Mouse (Mus musculus) layer of hippocampus, adult 9-10 months (tissue): ENCODE results near the gene Gm281.
"Not testable (repeated sequence)": the region's sequence is repeated elsewhere in the genome, so short reads cannot be mapped to it uniquely, and the experiment has no call there.

ENCODE experiments used
- DNase-seq: peaks from one replicate; pipeline ENCODE4 v3.0.0; 2022; ENCODE audit warnings: low spot score

Gene Gm281

DNA sequence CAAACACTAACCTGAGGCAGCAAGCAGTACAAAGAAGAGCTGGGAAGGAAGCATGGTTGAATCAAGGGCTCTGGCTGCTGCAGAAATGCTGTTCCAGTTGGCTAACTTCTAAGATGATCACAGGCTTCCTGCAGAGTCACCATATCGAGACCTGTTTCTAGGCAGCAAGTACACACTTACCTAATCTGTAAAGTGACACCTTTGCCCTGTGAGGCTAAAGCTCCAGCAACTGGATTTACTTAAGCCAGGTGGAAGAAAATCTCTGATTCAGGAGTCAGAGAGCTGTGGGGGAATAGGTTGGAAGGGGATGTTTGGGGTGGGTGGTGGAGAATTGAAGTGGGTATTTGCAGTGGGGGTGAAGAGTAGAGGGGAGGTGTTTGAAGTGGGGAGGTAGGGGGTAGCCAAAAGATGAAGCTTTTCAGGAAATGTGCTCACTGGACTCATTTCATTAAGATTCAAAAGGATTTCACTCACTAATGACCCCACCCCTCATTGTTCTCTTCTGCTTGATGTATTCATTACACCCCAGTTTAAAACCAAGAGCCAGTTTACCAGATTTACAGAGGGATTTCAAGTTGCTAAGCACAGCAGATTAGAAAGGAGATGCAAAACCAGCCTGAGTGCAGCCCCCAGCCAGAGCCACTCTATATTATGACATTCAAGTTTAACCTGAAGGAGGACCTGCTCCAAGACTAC, at the start of gene Gm281:
Gm281 (minus strand) TSS at position 92 of the 696 bp plus-strand sequence.
- no peak for DNase-seq

DNA sequence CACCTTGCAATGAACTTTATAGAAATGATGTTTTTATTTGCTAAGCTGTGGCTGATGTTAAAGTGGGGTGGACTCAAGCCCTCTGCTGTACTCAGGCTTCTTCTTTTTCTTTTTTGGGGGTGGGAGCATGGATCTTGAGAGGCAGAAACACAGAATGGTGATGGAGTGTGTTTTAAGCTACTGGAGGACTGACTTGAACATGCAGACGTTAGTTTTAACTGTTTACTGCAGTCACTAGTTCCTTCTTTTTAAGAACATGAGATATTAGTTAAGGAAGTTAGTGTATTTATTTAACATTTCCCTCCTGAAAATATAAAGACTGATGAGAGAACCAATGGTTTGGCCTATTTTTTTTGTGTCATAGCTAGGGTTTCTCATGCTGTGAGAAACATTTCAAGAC, 49.2 kb upstream of the Gm281 start:
- DNase-seq, result no peak

DNA sequence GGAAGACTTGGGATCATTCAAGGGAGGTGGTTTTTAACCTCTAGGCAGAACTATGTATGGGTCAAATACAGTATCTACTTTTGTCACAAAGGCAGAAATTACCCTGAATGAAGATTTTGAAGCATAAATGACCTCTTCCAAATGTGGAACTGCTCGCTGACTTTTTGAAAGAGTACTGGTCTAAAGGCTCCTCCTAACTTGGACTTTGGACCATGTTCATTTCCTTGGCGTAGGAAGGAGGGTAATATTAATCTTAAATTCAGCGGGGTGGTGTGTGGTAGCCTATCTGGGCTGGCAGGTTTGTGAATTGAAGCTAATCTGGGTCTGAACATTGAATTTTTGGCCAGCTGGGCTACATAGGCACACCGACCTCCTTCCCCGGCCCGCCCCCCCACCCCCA, 48.2 kb upstream of the Gm281 start:
- no peak for DNase-seq

DNA sequence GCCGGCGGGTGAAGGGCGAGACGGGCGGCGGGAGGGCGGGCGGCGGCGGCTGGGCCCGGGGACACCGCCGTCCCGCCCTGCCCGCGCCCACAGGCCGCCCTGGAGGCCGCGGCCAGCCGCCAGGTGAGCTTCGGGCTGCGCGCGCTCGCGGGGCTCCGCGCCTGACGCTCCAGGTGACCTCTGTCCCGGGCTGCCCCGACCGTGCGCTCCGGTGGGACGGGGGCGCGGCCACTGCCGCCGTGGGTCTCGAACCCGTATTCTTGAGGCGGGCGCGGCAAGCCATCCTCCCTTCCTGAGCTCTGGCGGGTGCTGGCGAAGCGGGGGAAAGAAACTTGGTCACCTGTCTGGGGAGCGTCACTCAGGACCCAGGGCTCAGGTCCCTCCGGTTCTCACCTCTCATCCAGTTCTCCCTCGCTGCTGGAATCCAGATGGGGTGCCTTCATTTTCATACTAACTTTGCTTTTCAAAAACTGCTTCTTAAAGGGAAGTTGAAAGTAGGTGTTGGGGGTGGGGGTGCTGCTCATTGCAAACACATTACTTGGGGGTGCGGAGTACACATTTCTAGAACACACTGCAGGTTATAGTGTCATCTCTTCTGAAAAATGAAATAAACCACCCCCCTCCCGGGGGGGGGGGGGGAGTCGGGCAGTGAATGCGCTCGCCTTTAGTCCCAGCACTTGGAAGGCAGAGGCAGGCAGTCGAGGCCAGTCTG, 47.3 kb upstream of the Gm281 start, which contains the start of the genes Atxn7 and Thoc7:
Atxn7 (plus strand) TSS at position 40 of the 712 bp plus-strand sequence.
Thoc7 (minus strand) TSS at position 452 of the 712 bp plus-strand sequence.
- DNase-seq, result no peak

DNA sequence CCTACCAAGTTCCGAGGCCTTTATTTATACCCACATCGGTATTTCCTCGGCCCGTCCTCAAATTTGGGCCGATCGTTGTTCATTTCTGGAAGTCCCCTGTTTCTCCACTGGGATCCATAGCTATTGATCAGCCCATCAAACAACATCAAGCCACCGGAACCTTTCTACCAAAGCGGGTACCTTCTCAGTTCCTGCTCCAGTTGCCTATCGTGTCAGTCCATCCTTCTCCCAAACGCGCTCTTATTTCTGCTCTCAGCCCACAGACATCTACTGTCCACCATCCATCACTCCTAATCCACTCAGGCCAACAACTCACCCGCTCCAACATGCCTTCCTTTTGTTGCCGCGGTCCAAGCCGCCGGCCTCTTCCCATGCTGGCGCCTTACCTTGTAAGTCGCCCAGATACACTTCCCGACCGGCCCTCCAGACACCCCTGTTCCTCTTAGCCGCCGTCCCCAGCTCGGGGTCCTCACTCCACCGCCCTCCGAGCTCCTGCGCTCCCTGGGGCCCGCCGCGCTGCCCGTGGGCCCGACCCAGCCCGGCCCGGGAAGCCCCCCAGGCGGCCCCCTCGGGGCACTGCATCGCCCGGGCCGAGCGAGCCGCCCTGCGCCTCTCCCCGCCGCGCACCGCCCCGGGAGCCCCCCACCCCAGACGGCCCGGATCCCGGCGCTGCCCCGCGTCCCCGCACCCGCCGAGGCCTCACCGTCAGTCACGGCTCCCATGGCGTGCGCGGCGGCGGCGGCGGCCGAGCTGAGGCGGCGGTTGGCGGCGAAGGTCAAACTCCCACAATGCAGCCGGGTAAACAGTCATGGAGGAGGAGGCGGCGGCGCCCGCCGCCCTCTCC, 46.4 kb upstream of the Gm281 start:
- no peak for DNase-seq

DNA sequence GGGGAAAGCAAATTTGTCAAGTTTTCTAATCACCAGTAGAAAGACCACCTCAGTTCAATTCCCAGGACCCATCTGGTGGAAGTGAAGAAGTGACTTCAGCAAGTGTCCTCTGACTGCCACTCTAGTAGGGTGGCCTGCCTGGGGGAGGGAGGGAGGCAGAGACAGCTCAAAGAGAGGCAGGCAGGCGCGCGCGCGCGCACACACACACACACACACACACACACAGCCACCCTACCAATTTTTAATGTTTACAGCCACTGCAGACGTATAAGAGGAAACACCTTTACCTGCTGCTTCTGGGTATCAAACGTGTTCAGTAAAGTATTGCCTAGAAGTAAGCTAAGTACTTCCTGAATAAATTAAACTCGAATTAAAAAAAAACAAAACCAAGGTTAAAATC, 45.8 kb upstream of the Gm281 start:
- DNase-seq, result no peak

DNA sequence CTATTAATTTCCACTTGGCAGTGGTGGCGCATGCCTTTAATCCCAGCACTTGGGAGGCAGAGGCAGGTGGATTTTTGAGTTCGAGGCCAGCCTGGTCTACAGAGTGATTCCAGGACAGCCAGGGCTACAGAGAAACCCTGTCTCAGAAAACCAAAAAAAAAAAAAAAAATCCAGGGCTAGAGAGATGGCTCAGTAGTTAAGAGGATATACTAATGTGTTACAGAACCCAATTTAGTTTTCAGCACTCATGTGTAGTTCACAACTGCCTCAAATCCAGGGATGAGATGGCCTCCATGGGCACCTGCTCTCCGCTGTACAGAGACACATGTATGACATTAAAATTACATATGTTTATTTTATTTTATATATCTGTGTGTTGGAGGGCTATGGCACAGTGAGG, 37.9 kb upstream of the Gm281 start:
- DNase-seq, result not testable (repeated sequence)

DNA sequence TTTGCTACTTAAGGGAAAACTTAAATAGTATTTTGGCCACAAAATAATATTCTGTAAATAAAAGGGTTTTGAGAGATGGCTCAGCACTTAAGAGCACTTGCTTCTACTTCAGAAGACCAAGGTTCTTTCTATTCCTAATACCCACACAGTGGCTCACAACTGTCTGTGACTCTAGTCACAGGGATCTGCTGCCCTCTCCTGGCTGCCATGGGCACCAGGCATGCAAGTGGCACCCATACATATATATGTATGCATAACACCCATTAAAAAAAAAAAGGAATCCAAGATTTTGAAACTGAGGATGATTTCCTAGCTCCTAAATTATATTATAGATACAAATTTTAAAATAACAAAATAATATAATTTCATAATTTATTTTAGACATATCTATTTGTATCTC, 36.1 kb upstream of the Gm281 start:
- DNase-seq, result no peak

DNA sequence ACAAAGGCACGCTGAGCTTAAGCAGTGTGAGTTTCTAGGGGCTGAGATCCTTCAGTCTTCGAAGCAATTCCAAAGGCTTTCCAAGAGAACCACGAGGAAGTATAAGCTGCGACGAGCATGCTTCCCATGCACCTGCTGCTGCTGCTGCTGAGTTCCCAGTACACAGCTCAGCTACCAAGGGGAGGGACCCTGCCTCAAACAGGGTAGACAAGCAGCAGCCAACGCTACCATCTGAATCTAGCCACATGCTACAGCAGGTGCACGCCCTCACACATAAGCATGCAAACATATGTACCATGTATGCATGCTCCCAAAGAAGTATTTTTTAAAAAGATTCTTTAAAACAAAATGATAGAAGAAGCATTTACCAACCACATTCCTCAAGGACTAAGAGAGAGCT, 34.1 kb upstream of the Gm281 start:
- DNase-seq, result no peak

DNA sequence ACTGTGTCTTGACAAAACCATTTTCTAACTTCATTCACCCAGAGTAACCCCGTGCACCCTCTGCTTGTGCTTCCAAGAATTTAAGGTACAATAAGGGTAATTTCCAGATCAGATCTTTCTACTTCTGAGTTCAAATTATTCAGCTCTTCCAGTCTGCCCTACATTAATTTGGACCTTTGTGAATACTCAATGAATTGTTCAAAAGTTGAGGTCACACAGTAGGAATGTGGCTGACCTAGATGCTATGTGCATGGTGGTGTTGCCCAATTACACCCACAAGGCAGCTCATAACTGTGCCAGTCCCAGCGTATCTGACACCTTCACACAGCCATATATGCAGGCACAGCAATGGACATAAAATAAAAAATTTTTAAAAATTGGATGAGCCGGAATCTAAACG, 30.4 kb upstream of the Gm281 start:
- DNase-seq, result no peak

DNA sequence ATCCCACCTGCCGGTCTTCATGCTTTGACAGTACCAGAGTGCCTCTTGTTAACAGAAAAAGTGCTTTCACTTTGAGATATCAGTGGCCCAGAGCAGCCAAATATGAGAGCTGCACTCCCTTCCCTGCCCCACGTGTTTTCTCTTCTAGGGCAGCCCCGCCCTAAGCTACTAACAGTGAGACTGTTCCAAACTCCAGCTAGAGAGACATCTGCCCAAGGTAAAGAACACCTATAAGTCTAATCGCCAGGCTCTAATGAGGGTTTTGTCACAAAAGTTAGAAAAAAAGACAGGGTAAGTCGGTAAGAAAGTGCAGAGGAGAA, 19.7 kb upstream of the Gm281 start:
- no peak for DNase-seq

DNA sequence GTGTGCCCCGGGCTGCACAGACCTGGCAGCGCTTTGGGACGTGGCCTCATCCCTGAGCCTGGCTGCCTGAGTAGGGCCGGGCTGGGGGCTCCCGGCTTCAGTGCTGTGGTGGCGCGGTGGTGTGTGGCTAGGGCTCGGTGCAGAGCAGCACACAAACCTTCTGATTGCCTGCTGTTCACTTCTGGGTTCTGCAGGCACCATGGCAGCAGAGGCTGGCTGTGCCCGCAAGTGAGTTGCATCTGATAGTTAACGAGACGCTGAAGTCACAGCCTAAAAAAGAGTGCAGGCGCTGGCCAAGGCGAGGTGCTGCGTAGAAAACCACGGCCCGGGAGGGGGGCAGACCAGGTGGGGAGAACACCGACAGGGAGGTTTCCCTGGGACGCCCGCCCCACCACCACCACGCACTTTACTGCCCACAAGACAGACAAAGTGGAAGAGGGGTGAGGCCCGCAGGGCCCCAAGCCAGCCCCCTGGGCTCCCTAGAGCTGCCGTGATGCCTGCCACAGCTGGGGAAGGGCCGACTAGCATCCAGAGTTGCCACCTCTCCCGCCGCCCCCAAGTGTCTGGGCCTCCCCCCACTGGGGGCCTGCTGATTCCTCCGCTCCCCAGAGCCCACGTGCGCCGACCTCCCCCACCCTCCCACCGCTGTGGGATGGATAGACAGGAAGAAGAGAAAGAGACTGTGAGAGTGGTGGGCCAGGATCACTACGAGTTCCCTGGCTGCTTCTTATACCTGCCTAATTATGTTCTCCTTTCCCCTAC, 19.2 kb upstream of the Gm281 start:
- no peak for DNase-seq

DNA sequence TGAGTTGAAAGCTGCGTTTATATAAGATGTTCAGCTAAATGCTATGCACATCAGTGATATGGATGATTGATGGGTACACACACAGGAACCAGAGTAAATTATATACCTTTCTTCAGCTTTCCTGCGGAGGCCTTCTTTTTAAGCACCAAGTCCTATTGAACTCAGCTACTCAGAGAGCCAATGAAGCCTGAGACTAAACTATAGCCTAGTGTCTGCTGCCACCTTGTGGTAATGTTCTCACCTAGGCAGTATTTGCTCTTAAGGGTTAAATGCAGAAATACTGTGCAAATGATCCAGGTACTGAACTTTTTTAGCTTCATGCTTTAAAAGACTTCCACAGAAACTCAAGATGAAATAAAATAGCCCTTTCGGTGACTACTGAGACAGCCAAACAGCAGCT, 3.4 kb upstream of the Gm281 start:
- peak; percentile 73 for DNase-seq

DNA sequence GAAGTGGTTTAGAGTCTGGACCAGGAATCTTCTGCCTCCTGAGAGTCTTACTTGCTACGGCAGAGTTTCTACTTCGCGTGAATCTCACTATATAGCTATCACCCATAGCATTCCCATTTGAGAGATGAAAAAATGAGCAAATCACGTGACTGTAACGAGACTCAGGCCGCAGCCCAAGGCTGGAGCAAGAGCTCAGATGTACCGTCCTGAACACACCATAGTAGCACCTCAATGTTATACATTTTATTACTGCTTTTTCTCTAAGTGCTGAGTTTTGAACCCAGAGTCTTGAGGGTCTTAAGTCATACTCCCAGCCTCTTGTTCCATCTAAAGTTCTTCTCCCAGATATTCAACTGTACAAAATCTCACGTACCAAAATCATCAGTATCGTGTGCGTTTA, 2.9 kb upstream of the Gm281 start:
- no peak for DNase-seq

DNA sequence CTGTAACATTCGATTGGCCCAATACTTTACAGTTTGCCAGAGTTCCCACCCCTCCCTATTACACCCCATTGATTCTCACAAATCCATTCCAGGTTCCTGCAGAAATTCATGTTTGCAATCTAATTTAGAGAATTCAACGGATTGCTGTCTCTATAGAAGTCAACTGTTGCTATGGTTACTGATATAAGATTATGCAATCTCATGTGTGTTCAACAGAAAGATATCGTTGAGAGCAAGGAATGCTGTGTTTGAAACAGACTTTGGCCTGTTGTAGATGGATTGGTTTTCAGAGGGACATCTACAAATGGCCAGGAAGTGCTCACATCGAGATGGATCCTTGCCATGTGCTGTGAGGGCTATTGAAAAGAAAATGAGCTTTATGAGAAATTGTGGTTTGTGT, 929 bp upstream of the Gm281 start:
- no peak for DNase-seq

DNA sequence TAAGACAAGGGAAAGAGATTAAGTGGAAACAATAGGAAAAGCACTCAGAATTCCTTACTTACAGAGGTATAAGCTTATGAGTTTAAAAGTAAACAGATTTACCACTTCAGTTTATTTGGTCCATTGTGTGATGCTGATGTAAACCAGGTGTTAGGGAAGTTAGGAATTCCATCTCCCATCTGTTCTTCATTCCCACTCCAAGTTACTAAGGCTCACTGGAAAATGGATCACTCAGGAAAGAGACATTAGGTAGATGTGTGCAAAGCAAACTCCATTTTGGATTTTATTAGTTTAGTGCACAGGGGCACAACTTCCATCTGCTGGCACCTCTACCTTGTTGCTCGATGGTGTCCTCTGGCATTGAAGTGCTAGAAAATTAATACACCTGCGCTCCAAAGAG, 4.1 kb downstream of the Gm281 start:
- DNase-seq, result no peak

DNA sequence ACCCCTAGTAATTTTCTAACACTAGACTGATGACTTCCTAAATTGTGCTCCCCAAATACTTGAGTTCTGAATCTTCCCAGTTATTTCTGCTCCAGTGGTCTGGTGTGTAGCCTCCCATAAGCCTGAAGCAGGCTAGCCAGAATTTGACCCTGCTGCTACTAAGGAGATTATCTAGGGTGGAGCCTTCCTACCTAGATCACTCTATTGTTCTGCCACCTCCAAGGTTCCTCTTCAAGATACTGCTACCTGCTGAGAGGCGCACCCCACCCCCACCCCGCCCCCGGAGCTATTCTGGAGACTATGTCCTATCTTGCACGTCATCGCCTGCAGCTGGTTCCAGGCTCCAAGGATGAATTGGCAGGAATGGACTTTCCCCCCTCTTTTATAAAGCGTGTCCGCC, 7.1 kb downstream of the Gm281 start:
- DNase-seq, result no peak

DNA sequence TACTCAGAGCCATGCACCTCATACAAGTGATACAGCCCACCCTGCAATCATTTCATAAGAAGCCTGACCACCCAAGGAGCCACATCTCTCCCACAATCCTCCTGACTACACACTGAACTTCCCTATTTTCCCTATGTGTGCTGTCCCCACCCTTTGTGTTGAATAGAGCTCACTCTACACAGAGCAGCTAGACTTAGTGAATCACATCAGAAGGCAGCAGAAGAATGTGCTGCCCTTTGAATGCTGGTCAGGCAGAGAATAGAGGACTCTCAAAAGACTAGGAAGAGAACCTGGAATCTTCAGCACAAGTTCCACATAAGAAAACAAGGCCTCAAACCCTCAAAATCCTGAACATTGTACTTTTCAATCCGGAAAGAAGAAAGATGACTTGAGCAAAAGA, 7.8 kb downstream of the Gm281 start:
- DNase-seq, result no peak

DNA sequence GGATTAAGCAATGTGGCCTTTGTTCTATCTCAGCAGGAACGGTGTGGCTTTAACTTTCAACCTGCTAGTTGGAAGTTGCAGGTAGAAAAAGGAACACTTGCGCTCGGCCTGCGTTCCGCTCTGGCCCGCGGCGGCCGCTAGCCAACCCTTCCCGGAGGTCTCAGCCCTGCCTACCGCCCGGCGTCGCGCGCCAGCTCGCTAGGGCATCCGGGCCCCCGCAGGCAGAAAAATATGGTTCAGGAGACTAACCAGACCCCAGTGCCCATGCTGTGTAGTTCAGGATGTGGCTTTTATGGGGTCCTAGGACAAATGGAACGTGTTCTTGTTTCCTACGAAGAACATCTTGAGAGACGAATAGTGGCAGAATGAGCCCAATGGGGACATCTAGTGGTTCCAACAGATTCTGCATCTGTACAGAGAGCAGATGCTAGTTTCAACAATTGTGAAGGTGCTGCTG, 12.6 kb downstream of the Gm281 start:
- peak; percentile 51 for DNase-seq

DNA sequence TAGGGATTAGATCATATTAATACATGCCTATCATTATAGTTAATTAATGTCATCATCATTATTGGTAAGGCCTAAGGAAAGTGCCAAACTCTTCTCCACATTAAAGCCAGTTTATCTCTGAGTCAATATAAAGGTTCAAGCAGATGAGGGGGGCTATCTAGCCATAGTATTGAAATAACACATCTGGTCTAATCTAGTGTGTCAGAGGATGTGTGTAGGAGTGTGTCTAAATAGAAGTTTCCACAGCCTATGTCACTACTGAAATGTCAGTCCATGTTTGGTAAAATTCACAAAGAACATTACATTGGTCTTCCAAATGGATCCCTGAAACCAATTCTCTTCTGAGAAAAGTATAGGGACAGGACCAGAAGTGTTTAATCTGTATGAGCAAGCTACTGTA, 19.1 kb downstream of the Gm281 start:
- DNase-seq, result no peak

DNA sequence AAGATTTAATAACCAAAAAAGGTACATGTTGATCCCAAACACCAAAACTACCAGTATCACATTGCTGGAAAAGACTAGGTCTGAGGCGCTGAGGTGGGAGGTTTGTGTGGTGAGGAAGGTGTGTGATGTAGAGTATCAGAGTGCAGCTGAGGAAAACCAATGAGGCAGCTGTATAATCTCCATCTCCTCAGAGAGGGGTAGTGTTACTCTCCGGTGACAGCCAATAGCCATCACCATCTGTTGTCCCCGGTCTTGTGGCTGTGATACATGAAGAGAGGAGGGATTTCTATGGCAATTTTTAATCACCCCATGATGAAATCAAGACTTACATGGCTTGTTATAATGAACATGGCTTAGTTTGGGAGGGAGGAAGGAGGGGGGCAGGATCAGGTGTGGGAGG, 20.5 kb downstream of the Gm281 start:
- no peak for DNase-seq

DNA sequence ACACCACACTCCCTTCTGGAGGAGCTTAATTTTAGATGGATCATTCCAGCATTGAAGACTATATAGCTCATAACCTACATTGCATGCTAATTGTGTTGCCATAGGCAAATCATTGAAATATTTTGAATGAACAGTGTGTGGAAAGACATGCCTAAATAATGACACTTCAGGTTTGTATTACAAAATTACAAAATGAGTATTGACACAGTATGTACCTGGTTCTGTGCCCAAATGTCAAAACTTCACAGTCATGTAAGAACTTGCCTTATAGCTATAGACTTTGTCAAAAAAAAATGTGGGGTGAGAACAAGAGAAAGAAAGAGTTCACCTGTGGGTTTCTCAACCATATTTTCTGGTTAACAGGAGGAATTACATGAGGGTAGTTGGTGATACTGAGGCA, 52.9 kb downstream of the Gm281 start:
- no peak for DNase-seq
